Mouse (Mus musculus): ENCODE data around the gene Nck1. TPM values are rescaled to one million over a fixed set of nuclear protein-coding genes. Genes with fewer than 3 reads are reported as not detected.

The Nck1 gene
- polyA plus RNA-seq (2016; fragmentation: Nextera tagmentation; extraction: Ambion mirVana): 61.4 and 62.0 TPM in 2 replicates

DNA sequence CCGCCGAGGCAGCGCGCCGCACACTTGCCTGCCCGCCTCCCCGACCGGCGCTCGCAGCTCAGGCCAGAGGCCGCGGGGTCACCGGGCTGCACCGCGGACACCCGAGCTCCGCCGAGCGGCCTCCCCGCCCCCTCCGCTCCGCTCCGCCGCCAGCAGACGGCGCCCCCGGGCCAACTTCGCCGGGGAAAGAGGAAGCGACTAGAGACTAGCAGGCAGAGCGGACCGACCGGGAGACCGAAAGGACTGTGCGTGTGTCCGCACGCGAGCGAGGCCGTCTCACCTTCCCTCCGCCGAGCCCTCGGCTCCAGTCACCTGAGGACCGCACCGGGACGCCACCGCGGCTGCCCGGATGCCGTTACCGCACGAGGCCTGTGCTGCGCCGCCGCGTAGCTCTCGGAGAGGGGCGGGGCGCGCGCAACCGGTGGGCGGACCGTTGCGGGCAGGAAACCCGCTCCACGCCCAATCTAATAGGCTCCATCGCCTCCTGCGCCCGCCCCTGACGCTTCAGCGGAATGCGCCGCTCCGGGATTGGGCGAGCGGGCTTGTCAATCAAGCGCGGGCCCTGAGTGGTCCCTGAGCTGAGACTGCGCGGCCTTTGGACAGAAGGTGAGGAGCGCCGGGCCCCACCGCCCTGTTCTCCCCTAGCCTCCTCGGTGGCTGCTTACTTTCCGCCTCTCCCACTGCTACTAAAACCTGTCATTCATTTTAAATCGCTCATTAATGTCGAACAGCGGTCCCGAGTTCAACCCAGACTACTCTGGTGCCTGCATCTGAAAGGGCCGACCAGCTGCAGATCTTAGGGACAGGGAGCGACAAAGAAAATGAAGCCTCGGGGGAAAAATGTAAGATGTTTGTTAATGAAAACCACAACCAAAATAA is at the start of gene Nck1:
TSS of gene Nck1 (minus strand) at position 420 of the 879 bp plus-strand sequence.
- DNase-seq (ENCODE audit: low spot score): peak; percentile 99
- peaks cover 19% of the 10 kb centered on the region for H3K4me1 ChIP-seq
- peaks cover 8% of the 10 kb centered on the region for H3K9me3 ChIP-seq
- peaks cover 11% of the 10 kb centered on the region for H3K36me3 ChIP-seq (replicated peaks)
- WGBS: under 1% methylated on average over 93 of the region's 93 CpGs
- peak within 1 kb of the TSS; percentile 96 for H3K4me3 ChIP-seq
- H3K27me3 ChIP-seq (replicated peaks; ENCODE audit: low read depth, poor library complexity, severe bottlenecking): no peaks in the 10 kb centered on the region
- H3K27ac ChIP-seq (replicated peaks): peak within 1 kb of the TSS; percentile 95

- Histone ChIP-seq H3K4me1 (no peaks in the 10 kb centered on the region), H3K27ac (replicated peaks) (no peak overlapping the region), H3K4me3 (no peak overlapping the region), H3K36me3 (replicated peaks) (no peaks in the 10 kb centered on the region), H3K9me3 (no peaks in the 10 kb centered on the region), H3K27me3 (replicated peaks; ENCODE audit: low read depth, poor library complexity, severe bottlenecking) (no peaks in the 10 kb centered on the region)
- 61% methylated on average over 4 of the region's 4 CpGs for WGBS
- no peak for DNase-seq (ENCODE audit: low spot score)
These were observed 44.5 kb upstream of the Nck1 start for GRCm38 (mm10) chr9:100590462-100590861.

- Histone ChIP-seq H3K4me3 (no peak overlapping the region), H3K9me3 (no peaks in the 10 kb centered on the region), H3K27me3 (replicated peaks; ENCODE audit: low read depth, poor library complexity, severe bottlenecking) (0 out of 2 replicates have a peak, but pooled peaks cover 3% of the 10 kb centered on the region), H3K4me1 (peaks cover 21% of the 10 kb centered on the region), H3K36me3 (replicated peaks) (no peaks in the 10 kb centered on the region), H3K27ac (replicated peaks) (no peak overlapping the region)
- 87% methylated on average over 4 of the region's 4 CpGs for WGBS
- DNase-seq (ENCODE audit: low spot score): no peak
These were observed 38.1 kb upstream of the Nck1 start for GRCm38 (mm10) chr9:100584031-100584430.

DNA sequence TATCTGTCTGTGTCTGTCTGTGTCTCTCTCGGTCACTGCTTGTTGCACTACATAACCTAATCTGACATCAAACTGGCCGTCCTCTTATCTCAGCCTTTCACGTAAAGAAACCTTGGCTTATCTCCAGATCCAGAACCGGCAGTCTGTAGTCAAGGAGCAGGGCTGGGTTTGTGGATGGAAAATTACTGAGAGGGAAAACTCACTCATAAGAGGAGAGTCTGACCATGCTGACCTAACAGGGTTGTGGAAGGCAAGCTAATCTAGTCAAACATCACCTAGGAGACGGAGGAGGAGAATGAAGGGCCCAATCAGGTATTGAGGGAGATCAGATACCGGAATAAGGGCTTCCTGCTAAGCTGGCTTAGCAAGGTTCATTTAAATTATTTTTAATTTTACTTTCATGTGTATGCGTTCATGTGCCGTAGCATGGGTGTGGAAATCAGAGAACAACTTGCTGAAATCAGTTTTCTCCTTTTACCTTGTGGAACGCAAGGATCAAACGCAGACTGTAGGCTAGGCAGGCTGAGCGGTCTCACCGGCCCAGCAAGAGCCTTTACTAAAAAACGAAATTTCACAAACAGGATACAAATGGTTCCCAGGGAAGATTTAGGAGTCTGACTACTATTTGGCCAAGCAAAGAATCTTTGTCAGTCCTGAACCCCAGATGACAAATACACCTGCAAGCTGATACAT is 37.1 kb upstream of the Nck1 start:
- no peak overlapping the region for H3K4me3 ChIP-seq
- peaks cover 21% of the 10 kb centered on the region for H3K4me1 ChIP-seq
- no peak for DNase-seq (ENCODE audit: low spot score)
- H3K27ac ChIP-seq (replicated peaks): no peak overlapping the region
- H3K9me3 ChIP-seq: no peaks in the 10 kb centered on the region
- no peaks in the 10 kb centered on the region for H3K36me3 ChIP-seq (replicated peaks)
- WGBS: 73% methylated on average over 13 of the region's 13 CpGs
- H3K27me3 ChIP-seq (replicated peaks; ENCODE audit: low read depth, poor library complexity, severe bottlenecking): 0 out of 2 replicates have a peak, but pooled peaks cover 3% of the 10 kb centered on the region

- peaks cover 21% of the 10 kb centered on the region for H3K4me1 ChIP-seq
- H3K4me3 ChIP-seq: no peak overlapping the region
- 35% methylated on average over 13 of the region's 13 CpGs for WGBS
- H3K9me3 ChIP-seq: no peaks in the 10 kb centered on the region
- no peaks in the 10 kb centered on the region for H3K36me3 ChIP-seq (replicated peaks)
- 0 out of 2 replicates have a peak overlapping the region, but pooled peaks have one; percentile 35 for H3K27ac ChIP-seq (replicated peaks)
- peak; percentile 21 for DNase-seq (ENCODE audit: low spot score)
- 0 out of 2 replicates have a peak, but pooled peaks cover 3% of the 10 kb centered on the region for H3K27me3 ChIP-seq (replicated peaks; ENCODE audit: low read depth, poor library complexity, severe bottlenecking)
These were observed 35.9 kb upstream of the Nck1 start for GRCm38 (mm10) chr9:100581543-100582492.

DNA sequence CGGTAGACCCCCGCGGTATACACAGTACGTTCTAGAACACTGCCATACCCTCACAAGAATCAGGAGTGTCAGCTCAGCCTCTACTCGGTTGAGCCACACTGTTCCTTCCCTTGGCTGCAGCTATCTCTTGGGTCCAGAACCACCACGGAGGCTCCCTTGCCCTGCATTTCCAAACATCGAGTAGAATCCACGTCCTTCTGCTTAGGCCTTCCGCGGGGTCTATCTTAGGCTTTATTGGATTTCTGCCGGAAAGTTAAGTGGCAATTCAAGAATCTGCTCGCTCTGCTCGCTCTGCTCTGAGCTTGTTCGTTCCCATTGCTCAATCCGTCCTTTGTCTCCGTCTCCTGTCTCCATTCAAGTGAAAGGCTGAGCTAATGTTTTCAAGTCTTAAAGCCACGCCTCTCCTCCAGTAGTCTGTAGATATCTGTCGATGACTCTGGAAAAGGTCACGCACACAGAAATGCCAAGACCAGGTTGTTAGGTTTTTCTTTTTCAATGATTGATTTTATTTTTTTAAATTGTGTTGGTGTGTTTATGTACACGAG is 34.3 kb upstream of the Nck1 start:
- Histone ChIP-seq H3K27me3 (replicated peaks; ENCODE audit: low read depth, poor library complexity, severe bottlenecking) (0 out of 2 replicates have a peak, but pooled peaks cover 3% of the 10 kb centered on the region), H3K9me3 (no peaks in the 10 kb centered on the region), H3K4me3 (no peak overlapping the region), H3K36me3 (replicated peaks) (no peaks in the 10 kb centered on the region), H3K4me1 (peaks cover 21% of the 10 kb centered on the region), H3K27ac (replicated peaks) (no peak overlapping the region)
- no peak for DNase-seq (ENCODE audit: low spot score)
- WGBS: 63% methylated on average over 20 of the region's 20 CpGs

DNA sequence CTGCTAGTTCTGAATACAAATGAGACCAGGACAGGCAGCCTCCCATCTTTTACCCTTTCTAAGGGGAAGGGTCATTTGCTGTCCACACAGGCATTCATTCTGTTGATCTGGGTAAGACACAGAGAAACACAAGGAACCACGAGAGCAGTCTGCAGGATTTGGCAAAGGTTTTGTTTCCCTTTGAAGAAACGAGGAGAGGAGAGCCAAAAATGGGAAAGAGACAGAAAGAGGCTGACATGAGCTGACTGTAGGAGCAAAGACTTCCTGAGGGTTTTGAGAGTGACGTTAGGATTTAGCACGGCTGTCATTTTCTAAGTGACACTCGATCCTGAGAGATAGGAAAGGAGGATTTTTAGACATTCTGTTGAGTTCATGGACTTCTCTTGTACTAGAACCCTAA is 28.0 kb upstream of the Nck1 start:
- Histone ChIP-seq H3K27ac (replicated peaks) (no peak overlapping the region), H3K9me3 (no peaks in the 10 kb centered on the region), H3K36me3 (replicated peaks) (no peaks in the 10 kb centered on the region), H3K4me3 (no peak overlapping the region), H3K4me1 (peaks cover 18% of the 10 kb centered on the region), H3K27me3 (replicated peaks; ENCODE audit: low read depth, poor library complexity, severe bottlenecking) (peaks cover 12% of the 10 kb centered on the region; the same call in 1 of the 2 replicates)
- no peak for DNase-seq (ENCODE audit: low spot score)
- WGBS: 53% methylated on average over 5 of the region's 5 CpGs

- DNase-seq (ENCODE audit: low spot score): no peak
- 85% methylated on average over 2 of the region's 2 CpGs for WGBS
- Histone ChIP-seq H3K27me3 (replicated peaks; ENCODE audit: low read depth, poor library complexity, severe bottlenecking) (peaks cover 17% of the 10 kb centered on the region; the same call in 1 of the 2 replicates), H3K4me3 (no peak overlapping the region), H3K27ac (replicated peaks) (no peak overlapping the region), H3K9me3 (no peaks in the 10 kb centered on the region), H3K4me1 (peaks cover 18% of the 10 kb centered on the region), H3K36me3 (replicated peaks) (no peaks in the 10 kb centered on the region)
These were observed 27.4 kb upstream of the Nck1 start for GRCm38 (mm10) chr9:100573300-100573699.

GRCm38 (mm10) chr9:100571511-100571910 is 25.6 kb upstream of the Nck1 start:
- no peak overlapping the region for H3K27ac ChIP-seq (replicated peaks)
- no peaks in the 10 kb centered on the region for H3K36me3 ChIP-seq (replicated peaks)
- WGBS: 58% methylated on average over 1 of the region's 1 CpGs
- peak overlapping the region; percentile 76 for H3K4me3 ChIP-seq
- H3K27me3 ChIP-seq (replicated peaks; ENCODE audit: low read depth, poor library complexity, severe bottlenecking): peaks cover 17% of the 10 kb centered on the region; the same call in 1 of the 2 replicates
- DNase-seq (ENCODE audit: low spot score): no peak
- no peaks in the 10 kb centered on the region for H3K9me3 ChIP-seq
- peaks cover 18% of the 10 kb centered on the region for H3K4me1 ChIP-seq

DNA sequence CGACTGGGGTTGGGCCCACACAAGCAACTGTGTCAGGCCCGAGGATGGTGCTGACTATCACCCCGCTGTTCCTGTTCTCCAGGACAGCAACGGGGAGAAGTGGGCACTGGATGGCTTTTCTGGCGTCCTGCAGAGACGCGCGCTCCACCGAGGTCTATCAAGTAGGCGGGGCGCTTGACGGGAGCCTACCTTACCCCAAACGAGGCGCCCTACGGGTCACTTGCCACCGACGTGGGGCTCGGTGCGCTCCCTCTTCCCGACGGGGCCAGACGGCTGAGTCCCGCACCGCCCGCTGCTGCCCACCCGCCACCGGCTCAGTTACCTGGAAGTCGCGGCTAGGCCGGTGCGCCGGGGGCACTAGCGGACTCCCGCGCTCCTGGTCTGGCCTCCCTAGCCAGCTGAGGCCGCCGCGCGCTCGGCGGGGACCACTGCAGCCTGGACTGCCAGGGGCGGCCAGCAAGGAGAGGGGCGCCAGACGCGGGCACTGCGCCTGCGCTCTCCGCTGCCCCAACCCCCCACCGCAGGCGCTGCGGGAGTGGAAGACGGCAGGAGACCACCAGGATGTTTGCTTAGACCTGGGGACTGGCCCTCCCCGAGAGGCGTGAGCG is 24.8 kb upstream of the Nck1 start, which contains the start of gene Slc35g2:
TSS of gene Slc35g2 (minus strand) at position 465 of the 608 bp plus-strand sequence.
- Histone ChIP-seq H3K36me3 (replicated peaks) (no peaks in the 10 kb centered on the region), H3K27me3 (replicated peaks; ENCODE audit: low read depth, poor library complexity, severe bottlenecking) (peaks cover 17% of the 10 kb centered on the region; the same call in 1 of the 2 replicates), H3K4me1 (peaks cover 18% of the 10 kb centered on the region), H3K27ac (replicated peaks) (peak within 1 kb of the TSS; percentile 83), H3K9me3 (no peaks in the 10 kb centered on the region), H3K4me3 (peak within 1 kb of the TSS; percentile 76)
- under 1% methylated on average over 55 of the region's 55 CpGs for WGBS
- peak; percentile 89 for DNase-seq (ENCODE audit: low spot score)
